Mouse (Mus musculus): ENCODE measurements around the gene Dbp. TPM values are rescaled to one million over a fixed set of nuclear protein-coding genes. Genes with fewer than 3 reads are reported as not detected.
A peak's percentile ranks its signal among the peaks of the same experiment; 100 is the strongest.

Dbp gene
- total RNA-seq, 1 experiment = 10.0 TPM

DNA sequence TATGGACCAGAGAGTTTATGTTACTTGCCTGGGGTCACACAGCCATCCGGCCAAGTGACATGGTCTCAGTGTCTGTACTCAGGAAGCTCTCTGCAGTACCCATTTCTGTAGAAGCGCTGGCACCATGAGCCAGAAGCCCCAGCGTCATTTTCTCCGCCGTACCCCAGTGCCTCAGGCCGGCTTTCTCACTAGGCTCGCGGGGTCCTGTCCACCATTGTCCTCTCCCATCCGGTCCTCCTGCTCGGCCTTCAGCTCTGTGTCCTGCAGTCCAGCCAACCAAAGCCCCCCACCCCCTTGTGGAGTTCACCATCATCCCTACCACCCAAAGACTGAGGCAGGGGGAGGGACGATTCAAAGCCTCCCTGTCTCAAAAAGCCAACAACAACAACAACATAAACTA is 3.3 kb upstream of the Dbp start:
- Histone ChIP-seq H3K9ac (ENCODE audit: insufficient read depth, low read depth, low read length, poor library complexity, severe bottlenecking) (peak overlapping the region; percentile 18; the same call in 1 of the 2 replicates), H3K4me1 (ENCODE audit: control insufficient read depth in 2 of 2, insufficient read depth in 2 of 2, low read length in 2 of 2, poor library complexity in 1 of 2) (peaks cover 0 to 12% of the 10 kb centered on the region in 2 experiments; a peak in 2 of 4 replicates), H3K36me3 (ENCODE audit: control insufficient read depth, insufficient read depth, low read length, poor library complexity, severe bottlenecking) (no peaks in the 10 kb centered on the region), H3K9me3 (ENCODE audit: control insufficient read depth, insufficient read depth, low read depth, low read length) (no peaks in the 10 kb centered on the region), H3K4me3 (ENCODE audit: insufficient read depth in 1 of 2, low read depth in 1 of 2, low read length in 2 of 2, poor library complexity in 1 of 2, severe bottlenecking in 1 of 2) (no peak overlapping the region), H3K27ac (ENCODE audit: insufficient read depth, low read depth, low read length, poor library complexity, severe bottlenecking) (no peak overlapping the region)
- no peak for TF ChIP-seq CHD2 (IDR thresholded peaks at IDR 0.05; ENCODE audit: low read depth, low read length)
- no peak for TF ChIP-seq ZNF384 (IDR thresholded peaks at IDR 0.05; ENCODE audit: low read depth, low read length)
- no peak for TF ChIP-seq MAFK (IDR thresholded peaks at IDR 0.05; ENCODE audit: insufficient read depth, low read depth, low read length)
- no peak for TF ChIP-seq HCFC1 (IDR thresholded peaks at IDR 0.05; ENCODE audit: borderline replicate concordance, insufficient read depth, low read length)
- no peak for TF ChIP-seq ZC3H11A (IDR thresholded peaks at IDR 0.05; ENCODE audit: borderline replicate concordance, low read depth, low read length)
- in situ Hi-C loops (cut with MboI; ENCODE audit: low sequenced_read_pairs in 2 of 2, unreplicated experiment in 2 of 2) = no loop called here
- no peak for DNase-seq (ENCODE audit: low read depth, low spot score)

DNA sequence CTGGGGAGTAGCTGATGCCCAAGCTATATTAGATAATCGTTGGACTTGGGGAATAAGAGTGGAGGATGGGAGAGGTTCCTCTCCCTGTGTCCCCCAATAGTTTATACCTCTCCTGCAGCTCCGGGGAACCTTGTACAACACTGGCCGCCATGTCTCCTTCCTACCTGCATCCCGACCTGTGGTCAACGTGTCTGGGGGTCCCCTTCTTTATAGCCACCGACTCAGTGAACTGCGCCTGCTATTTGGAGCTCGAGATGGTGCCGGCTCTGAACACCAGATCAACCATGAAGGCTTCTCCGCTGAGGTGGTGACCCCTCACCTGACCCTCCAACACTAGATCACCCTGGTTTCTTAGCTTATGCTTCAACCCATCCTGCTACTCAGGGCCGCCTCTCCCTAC is 2.6 kb upstream of the Dbp start:
- H3K4me1 ChIP-seq (ENCODE audit: control insufficient read depth in 2 of 2, insufficient read depth in 2 of 2, low read length in 2 of 2, poor library complexity in 1 of 2) = peaks cover 0 to 14% of the 10 kb centered on the region in 2 experiments; a peak in 2 of 4 replicates
- no peaks in the 10 kb centered on the region for H3K9me3 ChIP-seq (ENCODE audit: control insufficient read depth, insufficient read depth, low read depth, low read length)
- in situ Hi-C loops (cut with MboI; ENCODE audit: low sequenced_read_pairs in 2 of 2, unreplicated experiment in 2 of 2) = no loop called here
- no peak overlapping the region for H3K4me3 ChIP-seq (ENCODE audit: insufficient read depth in 1 of 2, low read depth in 1 of 2, low read length in 2 of 2, poor library complexity in 1 of 2, severe bottlenecking in 1 of 2)
- no peak overlapping the region for H3K9ac ChIP-seq (ENCODE audit: insufficient read depth, low read depth, low read length, poor library complexity, severe bottlenecking)
- H3K36me3 ChIP-seq (ENCODE audit: control insufficient read depth, insufficient read depth, low read length, poor library complexity, severe bottlenecking) = no peaks in the 10 kb centered on the region
- no peak overlapping the region for H3K27ac ChIP-seq (ENCODE audit: insufficient read depth, low read depth, low read length, poor library complexity, severe bottlenecking)
- TF ChIP-seq MAFK (IDR thresholded peaks at IDR 0.05; ENCODE audit: insufficient read depth, low read depth, low read length) = no peak
- no peak for TF ChIP-seq ZNF384 (IDR thresholded peaks at IDR 0.05; ENCODE audit: low read depth, low read length)
- TF ChIP-seq ZC3H11A (IDR thresholded peaks at IDR 0.05; ENCODE audit: borderline replicate concordance, low read depth, low read length) = no peak
- TF ChIP-seq CHD2 (IDR thresholded peaks at IDR 0.05; ENCODE audit: low read depth, low read length) = no peak
- TF ChIP-seq HCFC1 (IDR thresholded peaks at IDR 0.05; ENCODE audit: borderline replicate concordance, insufficient read depth, low read length) = no peak
- DNase-seq (ENCODE audit: low read depth, low spot score) = no peak

- no peak overlapping the region for H3K27ac ChIP-seq (ENCODE audit: insufficient read depth, low read depth, low read length, poor library complexity, severe bottlenecking)
- peaks cover 1 to 14% of the 10 kb centered on the region in 2 experiments; a peak in 3 of 4 replicates for H3K4me1 ChIP-seq (ENCODE audit: control insufficient read depth in 2 of 2, insufficient read depth in 2 of 2, low read length in 2 of 2, poor library complexity in 1 of 2)
- no peak overlapping the region for H3K9ac ChIP-seq (ENCODE audit: insufficient read depth, low read depth, low read length, poor library complexity, severe bottlenecking)
These were observed 1.9 kb upstream of the Dbp start for GRCm38 (mm10) chr7:45702809-45703520.

GRCm38 (mm10) chr7:45703521-45704033 is 1.3 kb upstream of the Dbp start:
- in situ Hi-C loops (cut with MboI; ENCODE audit: low sequenced_read_pairs in 2 of 2, unreplicated experiment in 2 of 2) = no loop called here
- no peaks in the 10 kb centered on the region for H3K9me3 ChIP-seq (ENCODE audit: control insufficient read depth, insufficient read depth, low read depth, low read length)
- H3K4me3 ChIP-seq (ENCODE audit: insufficient read depth in 1 of 2, low read depth in 1 of 2, low read length in 2 of 2, poor library complexity in 1 of 2, severe bottlenecking in 1 of 2) = no peak overlapping the region
- peak overlapping the region; percentile 13; the same call in 1 of the 2 replicates for H3K9ac ChIP-seq (ENCODE audit: insufficient read depth, low read depth, low read length, poor library complexity, severe bottlenecking)
- H3K4me1 ChIP-seq (ENCODE audit: control insufficient read depth in 2 of 2, insufficient read depth in 2 of 2, low read length in 2 of 2, poor library complexity in 1 of 2) = peaks cover 5 to 21% of the 10 kb centered on the region in 2 experiments; a peak in 3 of 4 replicates
- no peak overlapping the region for H3K27ac ChIP-seq (ENCODE audit: insufficient read depth, low read depth, low read length, poor library complexity, severe bottlenecking)
- no peaks in the 10 kb centered on the region for H3K36me3 ChIP-seq (ENCODE audit: control insufficient read depth, insufficient read depth, low read length, poor library complexity, severe bottlenecking)
- no peak for DNase-seq (ENCODE audit: low read depth, low spot score)
- TF ChIP-seq ZNF384 (IDR thresholded peaks at IDR 0.05; ENCODE audit: low read depth, low read length) (no peak), MAFK (IDR thresholded peaks at IDR 0.05; ENCODE audit: insufficient read depth, low read depth, low read length) (no peak), ZC3H11A (IDR thresholded peaks at IDR 0.05; ENCODE audit: borderline replicate concordance, low read depth, low read length) (no peak), CHD2 (IDR thresholded peaks at IDR 0.05; ENCODE audit: low read depth, low read length) (no peak), HCFC1 (IDR thresholded peaks at IDR 0.05; ENCODE audit: borderline replicate concordance, insufficient read depth, low read length) (no peak)

More at GRCm38 (mm10) chr7:45702809-45703520, 1.9 kb upstream of the Dbp start:
- DNase-seq (ENCODE audit: low read depth, low spot score) = no peak
- no peaks in the 10 kb centered on the region for H3K36me3 ChIP-seq (ENCODE audit: control insufficient read depth, insufficient read depth, low read length, poor library complexity, severe bottlenecking)
- TF ChIP-seq HCFC1 (IDR thresholded peaks at IDR 0.05; ENCODE audit: borderline replicate concordance, insufficient read depth, low read length) (no peak), MAFK (IDR thresholded peaks at IDR 0.05; ENCODE audit: insufficient read depth, low read depth, low read length) (no peak), CHD2 (IDR thresholded peaks at IDR 0.05; ENCODE audit: low read depth, low read length) (no peak), ZNF384 (IDR thresholded peaks at IDR 0.05; ENCODE audit: low read depth, low read length) (no peak), ZC3H11A (IDR thresholded peaks at IDR 0.05; ENCODE audit: borderline replicate concordance, low read depth, low read length) (no peak)
- in situ Hi-C loops (cut with MboI; ENCODE audit: low sequenced_read_pairs in 2 of 2, unreplicated experiment in 2 of 2) = no loop called here
- no peak overlapping the region for H3K4me3 ChIP-seq (ENCODE audit: insufficient read depth in 1 of 2, low read depth in 1 of 2, low read length in 2 of 2, poor library complexity in 1 of 2, severe bottlenecking in 1 of 2)
- no peaks in the 10 kb centered on the region for H3K9me3 ChIP-seq (ENCODE audit: control insufficient read depth, insufficient read depth, low read depth, low read length)

Data from ES-E14 (cell line).